Mouse (Mus musculus) forebrain, postnatal 0 days (tissue): ENCODE measurements around the gene Asnsd1. TPM values are rescaled to one million over a fixed set of nuclear protein-coding genes. Genes with fewer than 3 reads are reported as not detected.
"Not testable (repeated sequence)": the region's sequence is repeated elsewhere in the genome, so short reads cannot be mapped to it uniquely, and the experiment has no call there.

Experiments used
- ATAC-seq: fragments of 200-750 bp; cut with Nextera tagmentation; 2 replicates; pipeline ENCODE4 v1.8.0; 2017; ENCODE audit warnings: mild to moderate bottlenecking, moderate library complexity
- DNase-seq: peaks from one replicate; pipeline ENCODE4 v3.0.0-alpha.2; 2015
- H3K27ac ChIP-seq: fragments of 300-500 bp; sonication (generic); 2 replicates; pipeline ENCODE4 v1.5.1; 2014; ENCODE audit warnings: low read depth, mild to moderate bottlenecking, antibody characterized with exemption, low read length, moderate library complexity, mixed read lengths
- H3K27me3 ChIP-seq: fragments of 300-500 bp; sonication (generic); 2 replicates; pipeline ENCODE4 v1.6.1; 2014; ENCODE audit warnings: mild to moderate bottlenecking, low read length, mixed read lengths; ENCODE audit not compliant: insufficient read depth
- H3K36me3 ChIP-seq: fragments of 300-500 bp; sonication (generic); 2 replicates; pipeline ENCODE4 v1.6.1; 2014; ENCODE audit warnings: mild to moderate bottlenecking, moderate library complexity; ENCODE audit not compliant: insufficient read depth
- H3K4me1 ChIP-seq: fragments of 300-500 bp; sonication (generic); 2 replicates; pipeline ENCODE4 v1.6.1; 2014; ENCODE audit warnings: antibody characterized with exemption; ENCODE audit not compliant: insufficient read depth
- H3K4me2 ChIP-seq: fragments of 300-500 bp; sonication (generic); 2 replicates; pipeline ENCODE4 v1.6.1; 2014; ENCODE audit warnings: low read depth, mild to moderate bottlenecking, moderate library complexity
- H3K4me3 ChIP-seq: fragments of 300-500 bp; sonication (generic); 2 replicates; pipeline ENCODE4 v1.5.1; 2014; ENCODE audit warnings: low read depth, low read length, mixed read lengths
- H3K9ac ChIP-seq: fragments of 300-500 bp; sonication (generic); 2 replicates; pipeline ENCODE4 v1.6.1; 2014; ENCODE audit warnings: mild to moderate bottlenecking
- H3K9me3 ChIP-seq: fragments of 300-500 bp; sonication (generic); 2 replicates; pipeline ENCODE4 v1.6.1; 2016; ENCODE audit warnings: low read length
- CTCF ChIP-seq: sonication (generic); IDR thresholded peaks from 2 replicates; pipeline ENCODE4 v1.5.1; 2016; ENCODE audit warnings: antibody characterized with exemption, control low read depth, low read depth
- WGBS: fragments of 180-500 bp; shearing (Covaris S2); extraction: QIAGEN DNeasy Blood & Tissue Kit; methylation state at CpG from one replicate; pipeline ENCODE4 v1.1.7; 2014; 5-methylcytosine and 5-hydroxymethylcytosine counted together
- polyA plus RNA-seq: library from polyadenylated mRNA; unstranded; fragments of >200 nt; fragmentation: Nextera tagmentation; extraction: Ambion mirVana; gene quantifications from 2 replicates; pipeline ENCODE4 v1.2.1, GENCODE M21; 2015
- total RNA-seq: library from RNA; depleted of rRNA; stranded (reverse); fragments of >200 nt; gene quantifications from 2 replicates; pipeline ENCODE4 v1.2.3, GENCODE M21; 2014

Gene Asnsd1
- total and polyA plus RNA-seq, 2 experiments from 2014 or later: 43.8 to 50.9 TPM

- ATAC-seq: no peak
- H3K27me3 ChIP-seq: no peaks in the 10 kb centered on the region
- H3K27ac ChIP-seq: no peak overlapping the region
- H3K4me1 ChIP-seq: no peaks in the 10 kb centered on the region
- H3K9me3 ChIP-seq: no peaks in the 10 kb centered on the region
- TF ChIP-seq CTCF: no peak
- H3K4me2 ChIP-seq: no peak overlapping the region
- H3K36me3 ChIP-seq: no peaks in the 10 kb centered on the region
- no peak for DNase-seq
- H3K4me3 ChIP-seq: no peak overlapping the region
- H3K9ac ChIP-seq: no peak overlapping the region
These were observed 6.4 kb upstream of the Asnsd1 start for GRCm38 (mm10) chr1:53358988-53359387.

GRCm38 (mm10) chr1:53341071-53341470 is 11.5 kb downstream of the Asnsd1 start:
- Histone ChIP-seq H3K9me3 (peaks cover 17% of the 10 kb centered on the region; the same call in 1 of the 2 replicates), H3K36me3 (peaks cover 40% of the 10 kb centered on the region), H3K27me3 (no peaks in the 10 kb centered on the region), H3K4me3 (no peak overlapping the region), H3K4me1 (no peaks in the 10 kb centered on the region), H3K9ac (no peak overlapping the region), H3K4me2 (no peak overlapping the region), H3K27ac (no peak overlapping the region)
- no peak for TF ChIP-seq CTCF
- no peak for DNase-seq
- WGBS: 94% methylated on average over 2 of the region's 2 CpGs
- no peak for ATAC-seq

GRCm38 (mm10) chr1:53337403-53337802 is 15.1 kb downstream of the Asnsd1 start:
- H3K4me3 ChIP-seq, DNase-seq, ATAC-seq, H3K27ac ChIP-seq, H3K27me3 ChIP-seq, H3K4me1 ChIP-seq, H3K9ac ChIP-seq, H3K4me2 ChIP-seq: not testable (repeated sequence)
- peaks cover 14% of the 10 kb centered on the region for H3K36me3 ChIP-seq
- 62% methylated on average over 2 of the region's 2 CpGs for WGBS
- H3K9me3 ChIP-seq: peaks cover 17% of the 10 kb centered on the region; the same call in 1 of the 2 replicates

- Histone ChIP-seq H3K36me3 (0 out of 2 replicates have a peak, but pooled peaks cover 3% of the 10 kb centered on the region), H3K9me3 (0 out of 2 replicates have a peak, but pooled peaks cover 3% of the 10 kb centered on the region), H3K4me1 (no peaks in the 10 kb centered on the region), H3K27ac (no peak overlapping the region), H3K9ac (no peak overlapping the region), H3K4me3 (no peak overlapping the region), H3K27me3 (no peaks in the 10 kb centered on the region), H3K4me2 (no peak overlapping the region)
- DNase-seq (no peak), ATAC-seq (no peak)
- no peak for TF ChIP-seq CTCF
These were observed 17.1 kb downstream of the Asnsd1 start for GRCm38 (mm10) chr1:53335465-53335864.

DNA sequence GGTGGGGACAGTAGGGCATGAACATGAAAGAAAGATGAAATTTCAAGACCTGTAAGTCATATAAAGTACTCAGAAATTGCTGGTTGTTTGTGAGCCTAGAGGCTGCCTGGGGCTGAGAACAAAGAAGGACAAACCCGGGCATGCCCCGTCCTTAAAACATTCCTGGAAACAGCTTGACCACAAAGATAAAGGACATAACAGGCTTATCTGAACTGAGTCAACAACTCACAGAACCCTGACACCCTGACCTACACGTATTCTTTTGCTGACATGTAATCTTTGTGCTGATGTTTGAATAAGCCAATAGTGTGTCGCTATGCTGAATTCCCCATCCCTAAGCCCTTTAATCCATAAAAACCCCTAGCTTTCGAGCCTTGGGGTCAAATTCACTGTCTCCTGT is 19.0 kb downstream of the Asnsd1 start:
- H3K4me3 ChIP-seq, H3K9ac ChIP-seq, H3K4me2 ChIP-seq, H3K9me3 ChIP-seq, H3K27ac ChIP-seq, H3K4me1 ChIP-seq, DNase-seq, ATAC-seq, H3K36me3 ChIP-seq, H3K27me3 ChIP-seq: not testable (repeated sequence)
- 86% methylated on average over 5 of the region's 5 CpGs for WGBS

- Histone ChIP-seq H3K9me3 (no peaks in the 10 kb centered on the region), H3K27me3 (no peaks in the 10 kb centered on the region), H3K36me3 (0 out of 2 replicates have a peak, but pooled peaks cover 4% of the 10 kb centered on the region), H3K4me3 (no peak overlapping the region), H3K4me2 (no peak overlapping the region), H3K4me1 (no peaks in the 10 kb centered on the region), H3K9ac (no peak overlapping the region), H3K27ac (no peak overlapping the region)
- no peak for DNase-seq
- no peak for ATAC-seq
- 97% methylated on average over 5 of the region's 5 CpGs for WGBS
- TF ChIP-seq CTCF: no peak
These were observed 27.6 kb downstream of the Asnsd1 start for GRCm38 (mm10) chr1:53324827-53325494.

- H3K9ac ChIP-seq: no peak overlapping the region
- no peaks in the 10 kb centered on the region for H3K27me3 ChIP-seq
- no peak overlapping the region for H3K4me3 ChIP-seq
- DNase-seq: no peak
- H3K9me3 ChIP-seq: no peaks in the 10 kb centered on the region
- no peak overlapping the region for H3K4me2 ChIP-seq
- ATAC-seq: no peak
- H3K4me1 ChIP-seq: no peaks in the 10 kb centered on the region
- TF ChIP-seq CTCF: no peak
- H3K36me3 ChIP-seq: 0 out of 2 replicates have a peak, but pooled peaks cover 4% of the 10 kb centered on the region
- WGBS: 100% methylated on average over 1 of the region's 1 CpGs
- no peak overlapping the region for H3K27ac ChIP-seq
These were observed 28.3 kb downstream of the Asnsd1 start for GRCm38 (mm10) chr1:53324277-53324676.
